Mouse (Mus musculus) heart, adult 11 months (tissue): ENCODE data around the gene Ctnna3.

Experiments
- DNase-seq: peaks from one replicate; pipeline ENCODE4 v3.0.0; 2022

Gene Ctnna3

DNA sequence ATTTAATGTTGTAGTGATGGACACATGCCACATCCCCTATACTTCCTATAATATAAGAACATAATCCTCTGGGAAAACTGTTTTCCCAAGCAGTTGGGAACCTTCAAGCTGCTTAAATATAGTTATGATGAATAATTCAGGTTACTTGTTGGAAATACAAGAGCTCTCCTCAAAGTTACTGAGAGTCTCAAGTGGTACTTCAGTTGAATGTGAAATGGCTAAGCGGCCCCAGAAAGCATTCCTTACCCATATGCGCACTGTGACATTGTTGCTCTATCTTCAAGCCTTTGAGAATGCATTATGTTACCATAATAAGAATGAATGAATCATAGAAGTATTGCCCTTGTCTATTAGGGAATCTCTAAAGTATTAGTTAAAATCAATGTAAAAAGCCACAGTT, 542.4 kb downstream of the Ctnna3 start:
- no peak for DNase-seq

DNA sequence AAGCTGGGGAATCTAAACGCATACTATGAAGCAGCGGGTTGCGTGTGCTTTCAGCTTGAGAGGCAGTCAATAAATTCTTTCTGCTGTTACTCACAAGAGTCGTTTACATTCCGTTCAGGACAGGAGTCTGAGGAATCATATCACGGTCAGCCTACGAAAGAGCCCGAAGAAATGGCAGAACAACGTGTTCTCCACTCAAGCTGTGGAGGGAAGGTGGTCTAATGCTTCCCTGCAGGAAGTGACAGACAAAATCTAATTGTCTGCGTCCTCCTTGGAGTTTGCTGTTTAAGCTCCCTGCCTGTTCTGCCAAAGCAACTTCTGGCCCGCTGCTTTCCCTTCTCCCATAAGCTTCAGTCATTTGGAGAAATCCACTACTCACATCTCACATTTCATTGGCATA, 548.2 kb downstream of the Ctnna3 start:
- no peak for DNase-seq

DNA sequence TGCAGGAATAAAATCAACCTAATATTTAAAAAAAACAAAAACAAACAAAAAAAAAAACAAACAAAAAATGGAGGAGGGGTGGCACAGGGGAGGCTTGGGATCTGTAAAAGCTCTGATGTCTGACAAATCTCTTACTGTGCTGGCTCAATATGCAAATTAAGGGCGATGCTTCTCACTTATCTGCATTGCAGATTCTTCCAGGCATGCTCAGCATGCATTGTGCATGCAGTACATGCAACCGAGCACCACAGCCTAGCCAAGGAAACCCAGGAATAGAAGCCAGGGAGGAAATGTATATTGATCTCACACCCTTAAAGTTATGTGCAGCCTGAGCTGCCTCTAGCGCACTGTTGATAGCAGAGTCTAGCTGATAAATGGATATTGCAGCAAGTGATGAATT, 548.6 kb downstream of the Ctnna3 start:
- no peak for DNase-seq

DNA sequence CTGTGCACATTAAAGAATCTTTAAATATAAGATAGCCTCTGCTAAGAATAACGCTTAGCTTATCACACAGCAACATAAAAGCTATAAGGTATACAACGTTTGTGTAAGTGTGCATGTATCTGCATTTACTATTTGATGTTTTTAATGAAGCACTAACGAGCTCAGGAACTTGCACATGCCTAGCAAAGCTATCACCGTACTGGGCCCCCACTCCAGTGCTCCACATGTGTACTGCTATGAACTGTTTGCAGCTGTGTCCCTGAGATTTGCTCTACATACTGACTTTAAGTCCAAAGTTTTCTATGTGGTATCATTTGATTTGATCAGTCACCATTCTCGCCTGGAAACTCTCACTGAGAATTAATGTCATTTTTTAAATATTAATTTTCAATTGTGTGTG, 549.1 kb downstream of the Ctnna3 start:
- no peak for DNase-seq

DNA sequence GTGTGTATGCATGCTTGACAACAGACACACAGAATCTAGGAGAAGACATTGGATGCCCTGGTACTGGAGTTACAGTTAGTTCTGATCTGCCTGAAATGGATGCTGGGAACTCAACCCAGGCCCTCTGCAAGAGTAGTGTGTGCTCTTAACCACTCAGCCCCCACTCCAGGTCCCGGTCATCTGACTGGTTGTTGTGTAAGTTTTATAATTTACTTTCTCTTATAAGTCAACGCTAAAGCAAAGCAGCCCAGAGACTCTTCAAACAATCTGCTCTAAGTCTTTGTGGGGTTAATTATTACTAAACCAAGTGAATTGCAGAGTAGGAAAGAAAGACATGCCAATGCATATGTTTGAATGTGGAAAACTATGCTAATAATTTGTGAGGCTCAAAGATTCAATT, 549.5 kb downstream of the Ctnna3 start:
- no peak for DNase-seq

DNA sequence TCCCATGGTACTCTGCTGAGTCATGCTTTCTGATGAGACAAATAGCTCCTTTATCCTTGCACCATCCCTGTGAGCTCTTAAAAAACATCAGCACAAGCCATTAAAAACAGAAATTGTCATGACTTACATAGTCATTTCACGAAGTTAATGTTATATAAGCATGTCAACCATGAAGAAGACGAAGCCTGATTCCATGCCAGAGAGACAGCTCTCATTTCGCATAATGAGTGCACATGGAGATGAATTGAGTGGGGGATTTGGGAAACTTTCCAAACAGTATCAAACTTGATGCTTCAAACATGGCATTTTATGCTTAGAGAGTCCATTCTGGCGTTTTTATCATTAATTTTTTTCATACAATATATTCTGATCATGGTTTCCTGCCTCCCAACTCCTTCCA, 555.7 kb downstream of the Ctnna3 start:
- no peak for DNase-seq

DNA sequence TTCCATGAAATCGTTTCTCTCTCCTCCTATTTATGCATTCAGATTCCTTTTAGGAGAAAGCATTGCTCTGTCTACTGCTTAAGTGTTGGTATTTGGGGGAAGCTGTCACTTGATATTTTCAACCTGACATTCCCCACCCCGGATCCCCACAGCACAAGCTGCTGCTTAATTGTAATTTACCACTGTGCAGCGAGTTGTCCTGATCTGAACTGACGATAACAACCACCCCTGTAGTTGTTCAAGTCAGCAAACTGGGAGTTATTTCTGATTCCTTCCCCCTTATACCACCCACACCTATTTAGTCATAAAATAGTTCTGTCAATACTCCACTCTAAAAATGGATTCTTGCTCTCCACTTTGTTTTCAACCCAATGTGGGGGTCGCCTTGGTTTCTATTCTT, 564.4 kb downstream of the Ctnna3 start:
- no peak for DNase-seq

DNA sequence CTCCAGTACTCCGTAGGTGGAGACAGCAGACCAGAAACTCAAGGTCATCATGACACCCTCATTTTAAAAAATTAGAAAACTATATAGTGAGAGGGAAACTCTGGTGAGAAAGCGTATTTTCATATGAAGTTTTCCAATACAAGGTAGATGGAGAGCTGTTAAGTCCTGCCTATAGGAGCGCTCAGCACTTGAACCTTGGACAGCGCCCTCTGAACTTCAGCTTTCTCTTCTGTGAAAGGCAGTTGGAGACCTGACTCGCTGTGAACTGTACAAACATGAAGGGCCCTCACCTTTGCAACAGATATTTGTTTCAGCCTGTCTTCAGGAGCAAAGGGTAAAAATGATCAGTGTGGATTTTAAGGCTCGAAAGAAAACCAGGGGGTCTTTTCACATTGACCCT, 571.6 kb downstream of the Ctnna3 start:
- no peak for DNase-seq

DNA sequence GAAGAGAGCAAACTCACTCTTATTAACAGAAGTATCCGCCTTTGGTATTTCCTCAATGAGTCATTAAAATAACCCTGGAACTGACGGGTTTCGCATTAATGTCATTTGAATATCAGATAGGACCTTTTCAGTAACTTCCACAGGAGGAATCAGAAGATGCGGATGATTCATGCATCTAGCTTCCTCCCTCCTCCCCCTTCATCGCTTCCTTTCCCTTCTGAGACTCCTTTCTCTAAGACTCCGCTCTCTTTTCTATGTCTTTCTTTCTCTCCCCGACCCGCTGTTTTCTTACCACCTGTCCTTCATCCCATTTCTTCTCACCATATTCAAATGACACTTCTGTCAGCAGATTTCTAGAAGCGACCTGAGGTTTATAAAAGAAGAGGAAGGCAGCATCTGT, 572.1 kb downstream of the Ctnna3 start:
- no peak for DNase-seq

DNA sequence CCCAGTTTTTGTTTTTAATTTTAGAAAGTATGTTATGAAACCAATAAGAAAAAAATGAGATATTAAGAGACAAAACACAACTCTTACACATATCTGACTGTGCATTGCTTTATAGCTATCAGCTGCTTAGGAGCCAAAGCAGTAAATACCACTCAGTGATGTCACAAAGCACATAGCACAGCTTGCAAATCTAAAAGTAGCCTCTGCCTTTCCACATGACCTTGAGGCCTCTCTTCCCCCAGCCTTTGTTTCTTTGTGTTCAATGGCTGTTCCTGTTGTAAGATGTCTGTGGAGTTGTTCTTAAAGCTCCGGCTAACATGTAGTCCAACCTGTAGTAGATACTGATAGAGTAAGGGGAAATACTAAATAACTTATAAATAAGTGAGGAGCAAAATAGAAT, 590.4 kb downstream of the Ctnna3 start:
- DNase-seq: no peak

DNA sequence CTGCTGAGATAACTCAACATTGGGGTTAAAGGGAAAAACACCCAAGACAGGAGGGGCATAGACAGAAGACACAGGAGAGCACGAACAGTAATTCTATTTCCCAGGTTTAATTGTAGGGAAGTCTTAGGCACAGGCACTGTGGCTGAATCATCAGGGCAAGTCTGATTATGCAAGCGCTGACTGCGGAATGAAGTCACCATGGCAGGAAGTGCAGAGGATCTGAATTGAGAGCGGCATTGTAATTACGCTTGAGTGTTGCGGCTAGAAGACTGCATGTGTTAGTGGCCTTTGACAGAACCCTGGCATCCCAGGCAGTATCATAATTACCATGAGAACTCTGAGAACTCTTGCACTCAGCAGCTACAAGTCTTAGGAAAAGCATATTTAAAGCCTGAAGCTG, 593.4 kb downstream of the Ctnna3 start:
- no peak for DNase-seq

DNA sequence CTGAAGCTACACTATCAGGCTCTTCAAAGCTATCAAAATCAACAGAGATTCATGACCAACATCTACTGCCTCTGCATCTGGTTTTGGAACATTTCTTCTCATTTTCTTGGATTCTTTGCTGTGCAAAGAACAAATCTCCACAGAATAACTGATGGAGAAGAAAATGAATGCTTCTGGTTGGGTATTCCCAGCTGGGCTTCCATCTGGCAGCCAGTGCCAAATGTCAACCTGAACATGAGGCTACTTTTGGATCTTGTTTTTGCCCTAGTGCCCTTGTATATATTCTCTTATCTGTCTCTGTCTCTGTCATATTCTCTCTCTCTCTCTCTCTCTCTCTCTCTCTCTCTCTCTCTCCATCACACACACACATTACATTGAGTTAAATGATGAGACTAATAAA, 601.0 kb downstream of the Ctnna3 start:
- no peak for DNase-seq

DNA sequence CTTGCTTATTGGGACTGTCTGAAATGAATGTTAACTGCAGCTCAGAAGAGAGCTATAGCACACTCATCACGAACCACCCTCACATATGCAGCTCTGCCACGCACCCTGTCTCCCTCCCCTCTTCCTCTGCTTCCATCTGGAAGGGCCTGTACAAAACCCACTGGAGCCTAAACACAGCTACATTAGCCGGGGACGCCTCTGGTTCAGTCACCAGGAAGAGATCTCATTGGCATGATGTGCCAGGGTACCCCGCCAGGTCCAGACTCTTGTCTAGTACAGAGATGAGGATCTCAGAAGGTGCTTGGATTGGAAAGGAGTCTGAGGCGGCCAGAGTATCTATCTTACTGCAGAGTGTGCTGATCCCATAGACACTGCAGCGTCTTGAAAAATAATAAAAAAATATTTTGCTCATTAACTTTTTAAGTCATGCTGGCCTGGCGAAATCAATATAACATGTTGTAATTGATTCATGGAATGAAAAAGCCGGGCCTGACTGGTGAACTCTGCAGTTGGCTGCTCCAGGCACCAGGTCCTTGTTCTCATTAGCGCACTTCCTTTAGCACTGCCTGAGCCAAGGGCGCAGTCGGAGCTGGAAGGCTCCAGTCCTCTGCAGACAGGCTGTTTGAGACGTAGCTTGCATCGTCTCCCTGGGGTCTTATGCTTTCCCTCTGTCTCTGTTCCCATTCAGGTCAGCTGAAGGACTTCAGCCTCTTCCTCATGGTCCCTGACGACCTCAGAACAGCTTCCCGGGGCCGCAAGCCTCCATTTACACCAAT, 610.0 kb downstream of the Ctnna3 start:
- DNase-seq: peak; percentile 98

DNA sequence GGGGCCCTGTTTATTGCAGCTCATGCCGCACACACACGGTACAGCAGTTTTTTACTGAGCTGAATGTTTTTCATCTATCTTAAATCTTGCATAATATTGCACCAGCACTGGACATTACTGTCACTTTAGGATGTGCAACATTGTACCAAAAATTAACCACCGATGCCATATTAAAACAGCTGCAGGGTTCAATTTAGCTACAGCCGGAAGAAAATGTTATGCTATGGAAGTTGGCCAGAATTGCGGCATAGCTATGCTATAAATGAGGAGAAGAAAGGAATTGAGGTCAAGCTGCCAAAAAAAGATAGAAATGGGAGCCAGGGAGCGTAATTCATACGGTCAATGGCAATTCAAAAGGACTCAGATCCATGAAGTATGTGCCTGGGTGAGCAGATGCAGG, 611.3 kb downstream of the Ctnna3 start:
- DNase-seq: no peak

DNA sequence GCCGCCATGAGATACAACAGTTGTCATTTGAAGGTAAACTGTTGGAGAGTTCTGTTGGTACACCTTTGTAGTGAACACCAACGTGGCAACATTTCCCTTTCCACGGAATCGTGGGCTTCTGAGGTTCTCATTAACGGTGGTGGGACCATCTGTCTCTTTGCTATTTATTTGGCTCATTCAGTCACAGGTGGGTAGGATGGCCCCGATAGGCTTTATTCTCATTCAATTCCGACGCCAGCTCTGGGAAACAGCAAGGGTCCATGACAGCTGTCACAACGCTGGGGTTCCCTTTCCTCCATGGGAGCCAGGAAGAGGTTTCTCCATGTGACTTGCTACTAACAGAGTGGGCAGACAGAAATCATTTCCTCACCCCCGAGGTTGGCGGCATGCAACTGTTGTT, 612.0 kb downstream of the Ctnna3 start:
- no peak for DNase-seq

DNA sequence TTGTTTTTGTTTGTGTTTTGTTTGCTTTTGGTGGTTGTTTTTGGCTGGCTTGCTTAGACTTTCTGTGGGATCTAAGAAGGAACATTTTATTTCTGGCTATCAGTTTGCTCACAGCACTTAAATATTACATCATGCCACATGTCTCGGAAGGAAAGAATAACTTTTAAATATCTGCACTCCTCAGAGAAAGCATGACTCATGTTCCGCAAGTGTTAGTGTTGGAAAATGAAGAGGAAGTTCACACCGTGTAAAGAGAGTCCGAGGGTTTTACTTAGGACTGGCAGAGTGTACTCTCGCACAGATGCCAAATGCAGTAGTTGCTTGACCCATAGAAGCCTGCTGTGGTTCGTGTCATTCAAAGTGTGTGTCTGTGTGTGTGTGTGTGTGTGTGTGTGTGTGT, 619.3 kb downstream of the Ctnna3 start:
- no peak for DNase-seq

DNA sequence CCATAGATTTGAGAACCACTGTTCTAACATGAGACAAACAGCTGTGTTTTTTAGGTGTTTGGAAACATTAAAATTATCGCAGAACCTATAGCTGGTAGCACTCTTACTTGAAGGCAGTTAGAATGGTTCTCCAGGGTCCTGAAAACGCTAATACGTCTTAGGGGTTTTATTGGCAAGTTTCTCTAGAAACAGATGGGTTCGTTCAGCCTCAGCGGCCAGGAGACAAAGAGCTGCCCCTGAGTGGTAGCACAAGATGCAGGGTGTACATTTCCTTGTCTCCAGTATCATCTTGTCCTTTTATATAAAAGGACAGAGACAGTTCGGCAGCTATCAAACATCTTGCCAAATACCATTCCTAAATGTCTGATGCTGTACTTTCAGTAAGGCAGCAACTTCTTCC, 620.0 kb downstream of the Ctnna3 start:
- no peak for DNase-seq

DNA sequence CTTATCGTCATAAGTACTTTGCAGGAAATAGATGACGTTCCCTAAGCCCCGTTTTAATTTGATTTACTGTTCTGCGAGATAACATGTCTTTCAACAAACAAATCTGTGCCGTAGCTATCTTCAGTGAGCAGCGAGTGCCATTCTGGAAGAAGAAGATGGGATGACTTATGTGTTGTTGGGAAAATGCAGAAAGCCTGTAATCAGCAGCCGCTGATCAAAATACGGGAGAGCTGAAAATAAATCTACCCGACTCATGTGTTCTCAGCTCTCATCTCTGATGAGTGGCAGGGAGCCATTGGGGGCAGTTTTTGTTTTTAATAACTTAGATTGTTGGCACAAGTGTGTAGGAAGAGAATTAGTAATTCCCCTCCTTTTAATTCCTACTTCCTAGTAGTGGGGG, 633.8 kb downstream of the Ctnna3 start:
- DNase-seq: peak; percentile 65

DNA sequence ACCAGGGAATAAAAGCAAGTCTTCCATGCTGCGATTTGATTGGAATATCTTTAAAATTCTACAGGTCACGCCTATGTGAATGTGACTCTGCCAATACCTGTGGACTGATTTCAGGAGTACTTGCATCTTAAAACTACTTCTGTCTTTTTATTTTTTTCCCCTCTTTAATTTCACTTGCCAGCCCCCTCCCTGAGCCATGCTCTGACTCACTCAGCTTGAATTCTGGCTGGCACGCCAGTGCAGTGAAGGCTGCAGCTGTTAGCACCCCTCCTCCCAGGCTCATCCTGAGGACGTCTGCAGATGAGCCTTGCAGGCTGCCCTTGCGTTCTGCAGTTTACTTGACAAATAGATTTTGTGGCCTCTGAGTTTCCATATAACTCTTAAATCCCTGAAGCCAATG, 646.0 kb downstream of the Ctnna3 start:
- peak; percentile 95 for DNase-seq

DNA sequence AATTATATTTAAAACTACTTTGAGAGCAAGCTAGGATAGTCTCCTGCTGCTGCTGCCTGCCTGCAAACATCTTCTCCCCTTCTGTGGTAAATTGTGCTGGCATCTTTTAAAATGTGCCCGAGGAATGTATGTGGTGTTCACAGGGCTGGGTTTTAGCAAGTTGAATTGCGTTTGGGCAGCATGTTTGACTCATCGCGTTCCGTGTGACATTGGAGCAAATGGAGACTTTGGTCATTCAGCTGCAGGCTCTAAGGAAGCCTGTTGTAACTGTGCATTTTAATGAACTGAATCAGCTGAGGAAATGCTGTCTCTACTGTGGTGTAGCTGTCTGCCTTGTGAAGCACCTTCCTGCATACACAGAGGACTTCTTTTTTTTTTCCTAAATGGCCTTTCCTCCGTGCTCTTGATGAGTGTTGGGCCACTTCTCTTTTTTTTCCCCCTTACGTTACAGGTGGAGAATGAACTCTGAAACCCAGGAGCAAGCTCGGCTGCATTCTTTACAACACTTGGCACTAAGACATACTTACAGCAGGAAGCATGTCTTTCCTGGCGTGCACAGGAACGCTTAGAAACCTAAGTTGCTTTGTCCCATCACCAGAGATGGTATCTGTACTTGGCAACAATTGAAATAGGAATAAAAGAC, 646.6 kb downstream of the Ctnna3 start:
- peak; percentile 78 for DNase-seq

DNA sequence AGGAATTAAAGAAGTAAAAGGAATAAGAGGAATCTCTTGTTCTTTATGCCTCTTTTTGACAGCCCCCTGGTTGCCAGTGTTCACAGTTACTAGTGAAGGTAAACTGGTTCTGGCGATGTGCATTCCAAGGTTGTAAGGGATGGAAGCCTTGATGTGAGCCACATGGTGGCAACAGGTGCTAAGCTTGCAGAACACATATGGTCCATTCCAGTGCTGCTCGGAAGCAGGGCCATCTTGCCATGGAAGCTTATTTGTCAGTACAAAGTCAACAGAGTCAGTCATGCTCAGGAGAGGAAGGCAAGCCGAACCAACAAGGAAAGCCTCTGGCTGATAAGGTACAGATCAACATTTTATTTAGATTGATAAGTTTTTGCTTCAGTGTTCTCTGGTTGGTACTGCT, 652.4 kb downstream of the Ctnna3 start:
- DNase-seq: peak; percentile 68

DNA sequence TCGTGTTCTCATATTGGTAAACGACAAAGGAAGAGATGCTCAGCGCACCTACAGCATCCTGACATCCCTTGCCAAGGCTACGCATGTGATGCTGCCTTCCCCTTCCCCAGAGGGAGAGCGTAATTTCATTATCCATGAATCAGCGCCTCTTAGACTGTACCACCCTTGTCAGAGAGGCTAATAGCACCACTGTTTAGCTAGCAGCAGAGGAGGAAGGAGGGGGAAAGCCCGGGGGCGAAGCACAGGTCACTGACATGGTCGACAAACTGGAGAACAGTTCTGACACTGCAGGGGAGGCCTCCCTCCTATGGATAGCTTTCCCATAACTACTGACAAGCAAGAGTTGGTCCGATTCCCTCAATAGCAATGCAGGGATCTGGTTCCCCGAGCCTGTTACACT, 653.9 kb downstream of the Ctnna3 start:
- DNase-seq: peak; percentile 88

DNA sequence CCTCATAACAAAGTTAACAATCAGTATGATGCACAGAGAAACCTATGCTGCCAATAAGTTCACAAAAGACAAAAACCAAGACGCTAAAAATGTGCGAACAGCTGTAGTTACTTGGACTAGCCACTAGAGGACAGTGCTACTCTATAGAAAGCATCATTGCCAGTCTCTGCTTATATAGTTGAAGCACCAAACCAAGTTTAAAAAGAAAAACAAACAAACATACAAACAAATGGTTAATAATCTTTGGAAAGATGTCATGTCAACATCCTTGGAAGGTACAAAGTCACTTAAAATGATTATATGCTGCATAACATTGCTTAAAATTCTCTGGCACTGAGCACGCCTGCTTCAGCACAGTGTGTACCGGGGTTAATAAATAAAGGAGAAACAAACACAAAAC, 654.6 kb downstream of the Ctnna3 start:
- DNase-seq: peak; percentile 41

DNA sequence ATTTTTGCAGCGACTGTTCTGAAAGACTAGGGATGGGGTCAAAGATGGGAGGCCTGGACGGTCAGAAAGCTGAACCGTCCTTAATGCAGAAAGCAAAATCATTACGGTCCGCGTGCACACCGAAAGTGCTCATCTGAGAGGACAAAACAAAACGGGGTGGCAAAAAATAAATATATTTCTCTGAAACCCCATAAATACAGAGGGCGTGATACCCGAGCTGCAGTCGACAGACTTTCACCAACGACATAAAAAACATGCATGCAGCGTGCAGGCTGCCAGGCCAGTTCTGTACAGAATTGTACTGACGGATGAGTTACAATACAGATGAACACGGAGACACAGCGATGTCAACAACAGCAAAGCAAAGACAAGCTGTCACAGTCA, 656.3 kb downstream of the Ctnna3 start:
- no peak for DNase-seq
